Mouse (Mus musculus): ENCODE results near the gene Stt3b. TPM values are rescaled to one million over a fixed set of nuclear protein-coding genes. Genes with fewer than 3 reads are reported as not detected.
"Not testable (repeated sequence)": the region's sequence is repeated elsewhere in the genome, so short reads cannot be mapped to it uniquely, and the experiment has no call there.

The Stt3b gene
- polyA plus RNA-seq, 1 experiment from 2014 or later, result 51.5 TPM

DNA sequence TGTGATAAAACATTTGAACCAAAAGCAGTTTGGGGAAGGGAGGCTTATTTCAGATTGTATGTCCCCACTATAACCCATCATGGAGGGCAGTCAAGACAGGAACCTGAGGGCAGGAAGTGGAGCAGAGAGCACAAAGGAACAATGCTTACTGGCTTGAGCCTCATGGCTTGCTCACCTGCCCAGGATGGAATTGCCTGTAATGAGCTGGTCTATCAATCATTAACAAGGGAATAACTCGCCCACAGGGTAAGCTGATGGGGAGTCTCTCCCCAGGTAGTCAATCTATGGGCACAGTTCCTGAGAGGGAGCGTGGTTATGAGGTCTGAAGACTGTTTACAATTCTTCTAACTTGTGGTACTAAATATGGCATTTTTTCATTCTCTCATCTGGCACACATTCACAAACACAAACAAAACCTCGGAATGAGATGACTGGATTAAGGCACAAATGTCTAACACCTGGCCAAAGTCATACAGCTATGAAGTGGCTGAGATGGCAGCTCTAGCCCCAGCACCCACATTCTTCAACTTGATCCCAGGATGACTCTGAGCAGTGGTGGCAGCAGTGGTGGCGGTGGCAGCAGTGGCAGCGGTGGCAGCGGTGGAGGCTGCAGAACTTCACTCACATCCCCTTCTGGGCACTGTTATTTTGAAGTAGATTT lies 22.3 kb downstream of the Stt3b start:
- no peaks in the 10 kb centered on the region for H3K27me3 ChIP-seq (replicated peaks; ENCODE audit: control insufficient read depth, insufficient read depth, low read length)
- WGBS, result 56% methylated on average over 6 of the region's 6 CpGs
- H3K4me3 ChIP-seq (ENCODE audit: low read depth, low read length), result no peak overlapping the region
- H3K27ac ChIP-seq (ENCODE audit: low read depth, low read length), result no peak overlapping the region
- TF ChIP-seq CTCF (IDR thresholded peaks at IDR 0.05; ENCODE audit: low read depth), result no peak
- H3K4me2 ChIP-seq (replicated peaks; ENCODE audit: low read depth), result no peak overlapping the region; the same call in 1 of the 2 replicates
- no peaks in the 10 kb centered on the region for H3K36me3 ChIP-seq (ENCODE audit: control insufficient read depth, insufficient read depth)
- peak; percentile 91 for ATAC-seq
- no peaks in the 10 kb centered on the region for H3K9me3 ChIP-seq (ENCODE audit: control insufficient read depth)
- no peak overlapping the region for H3K9ac ChIP-seq (ENCODE audit: low read depth, low read length)
- H3K4me1 ChIP-seq (replicated peaks; ENCODE audit: control insufficient read depth, insufficient read depth, low read length), result no peaks in the 10 kb centered on the region

DNA sequence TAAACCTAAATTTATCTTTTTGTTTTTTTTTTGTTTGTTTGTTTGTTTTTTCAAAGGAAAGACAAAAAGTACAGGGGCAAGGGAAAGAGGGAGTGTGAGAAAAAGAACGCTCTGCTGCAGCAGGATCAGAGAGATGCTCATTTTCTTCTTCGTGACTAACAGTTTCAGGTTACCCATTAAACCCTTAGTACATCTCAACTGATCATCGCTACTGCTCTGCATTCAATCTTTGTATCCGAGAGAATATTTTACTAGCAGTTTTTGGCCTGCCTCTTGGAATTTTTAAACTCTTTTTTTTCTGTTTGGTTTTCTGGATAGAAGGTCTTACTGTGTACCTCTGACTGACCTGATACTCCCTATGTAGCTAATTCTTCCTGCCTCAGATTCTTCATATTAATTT lies 25.8 kb downstream of the Stt3b start:
- Histone ChIP-seq H3K9me3 (ENCODE audit: control insufficient read depth) (no peaks in the 10 kb centered on the region), H3K36me3 (ENCODE audit: control insufficient read depth, insufficient read depth) (peaks cover 2% of the 10 kb centered on the region; the same call in 1 of the 2 replicates), H3K4me1 (replicated peaks; ENCODE audit: control insufficient read depth, insufficient read depth, low read length) (no peaks in the 10 kb centered on the region), H3K4me2 (replicated peaks; ENCODE audit: low read depth) (no peak overlapping the region), H3K4me3 (ENCODE audit: low read depth, low read length) (no peak overlapping the region), H3K27me3 (replicated peaks; ENCODE audit: control insufficient read depth, insufficient read depth, low read length) (no peaks in the 10 kb centered on the region), H3K27ac (ENCODE audit: low read depth, low read length) (no peak overlapping the region), H3K9ac (ENCODE audit: low read depth, low read length) (no peak overlapping the region)
- 57% methylated on average over 4 of the region's 4 CpGs for WGBS
- no peak for ATAC-seq
- no peak for TF ChIP-seq CTCF (IDR thresholded peaks at IDR 0.05; ENCODE audit: low read depth)

DNA sequence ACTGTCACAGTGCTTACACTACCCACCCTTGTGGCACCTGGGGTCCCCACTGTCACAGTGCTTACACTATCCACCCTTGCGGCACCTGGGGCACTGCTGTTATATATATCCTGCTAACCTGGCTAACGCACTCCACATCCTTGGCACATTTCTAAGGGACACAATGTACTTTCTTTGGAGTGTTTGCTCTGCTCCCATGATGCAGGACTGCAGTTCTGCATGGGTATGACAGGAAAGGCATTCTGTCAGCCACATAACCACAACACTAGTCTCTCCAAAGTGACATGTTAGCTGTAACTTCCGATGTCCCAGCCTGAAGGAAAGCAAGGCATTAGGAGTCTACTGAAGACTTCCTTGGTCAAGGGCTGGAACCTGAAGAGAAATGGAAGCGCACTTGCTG lies 26.8 kb downstream of the Stt3b start:
- H3K27ac ChIP-seq (ENCODE audit: low read depth, low read length), result no peak overlapping the region
- ATAC-seq, result no peak
- no peak for TF ChIP-seq CTCF (IDR thresholded peaks at IDR 0.05; ENCODE audit: low read depth)
- WGBS, result 88% methylated on average over 4 of the region's 4 CpGs
- no peak overlapping the region for H3K4me2 ChIP-seq (replicated peaks; ENCODE audit: low read depth)
- H3K9me3 ChIP-seq (ENCODE audit: control insufficient read depth), result no peaks in the 10 kb centered on the region
- no peak overlapping the region for H3K9ac ChIP-seq (ENCODE audit: low read depth, low read length)
- H3K4me3 ChIP-seq (ENCODE audit: low read depth, low read length), result no peak overlapping the region
- H3K36me3 ChIP-seq (ENCODE audit: control insufficient read depth, insufficient read depth), result peaks cover 10% of the 10 kb centered on the region; the same call in 1 of the 2 replicates
- H3K27me3 ChIP-seq (replicated peaks; ENCODE audit: control insufficient read depth, insufficient read depth, low read length), result no peaks in the 10 kb centered on the region
- H3K4me1 ChIP-seq (replicated peaks; ENCODE audit: control insufficient read depth, insufficient read depth, low read length), result no peaks in the 10 kb centered on the region

- Histone ChIP-seq H3K27me3 (replicated peaks; ENCODE audit: control insufficient read depth, insufficient read depth, low read length) (no peaks in the 10 kb centered on the region), H3K9ac (ENCODE audit: low read depth, low read length) (no peak overlapping the region), H3K27ac (ENCODE audit: low read depth, low read length) (peak overlapping the region; percentile 2; the same call in 1 of the 2 replicates), H3K9me3 (ENCODE audit: control insufficient read depth) (no peaks in the 10 kb centered on the region), H3K4me2 (replicated peaks; ENCODE audit: low read depth) (no peak overlapping the region), H3K36me3 (ENCODE audit: control insufficient read depth, insufficient read depth) (peaks cover 35% of the 10 kb centered on the region), H3K4me3 (ENCODE audit: low read depth, low read length) (no peak overlapping the region), H3K4me1 (replicated peaks; ENCODE audit: control insufficient read depth, insufficient read depth, low read length) (no peaks in the 10 kb centered on the region)
- no peak for TF ChIP-seq CTCF (IDR thresholded peaks at IDR 0.05; ENCODE audit: low read depth)
- 83% methylated on average over 1 of the region's 1 CpGs for WGBS
- no peak for ATAC-seq
Observed at GRCm38 (mm10) chr9:115278641-115279040, 31.6 kb downstream of the Stt3b start.

DNA sequence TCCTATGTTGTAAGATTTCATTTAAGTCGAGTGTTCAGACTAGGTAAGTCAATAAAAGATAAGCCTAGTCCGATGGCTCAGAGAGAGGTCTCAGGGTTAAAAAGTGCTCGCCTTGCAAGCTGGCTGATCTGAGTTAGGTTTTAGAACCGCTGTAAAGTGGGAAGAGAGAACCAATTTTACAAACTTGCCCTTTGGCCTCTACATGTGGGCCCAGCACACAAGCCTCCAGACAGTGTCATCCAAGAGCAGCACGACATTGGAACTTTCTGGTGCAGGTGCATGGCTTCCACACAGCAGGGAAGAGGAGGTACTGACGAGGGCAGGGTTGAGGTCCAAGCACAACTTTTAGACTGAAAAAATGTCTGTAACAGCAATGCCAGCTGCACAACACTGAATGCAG lies 35.4 kb downstream of the Stt3b start:
- H3K4me2 ChIP-seq (replicated peaks; ENCODE audit: low read depth), result no peak overlapping the region
- WGBS, result 49% methylated on average over 6 of the region's 6 CpGs
- H3K27me3 ChIP-seq (replicated peaks; ENCODE audit: control insufficient read depth, insufficient read depth, low read length), result no peaks in the 10 kb centered on the region
- H3K4me3 ChIP-seq (ENCODE audit: low read depth, low read length), result no peak overlapping the region
- H3K27ac ChIP-seq (ENCODE audit: low read depth, low read length), result no peak overlapping the region
- H3K9ac ChIP-seq (ENCODE audit: low read depth, low read length), result no peak overlapping the region
- ATAC-seq, result no peak
- no peaks in the 10 kb centered on the region for H3K4me1 ChIP-seq (replicated peaks; ENCODE audit: control insufficient read depth, insufficient read depth, low read length)
- H3K36me3 ChIP-seq (ENCODE audit: control insufficient read depth, insufficient read depth), result peaks cover 39% of the 10 kb centered on the region
- no peaks in the 10 kb centered on the region for H3K9me3 ChIP-seq (ENCODE audit: control insufficient read depth)
- no peak for TF ChIP-seq CTCF (IDR thresholded peaks at IDR 0.05; ENCODE audit: low read depth)

DNA sequence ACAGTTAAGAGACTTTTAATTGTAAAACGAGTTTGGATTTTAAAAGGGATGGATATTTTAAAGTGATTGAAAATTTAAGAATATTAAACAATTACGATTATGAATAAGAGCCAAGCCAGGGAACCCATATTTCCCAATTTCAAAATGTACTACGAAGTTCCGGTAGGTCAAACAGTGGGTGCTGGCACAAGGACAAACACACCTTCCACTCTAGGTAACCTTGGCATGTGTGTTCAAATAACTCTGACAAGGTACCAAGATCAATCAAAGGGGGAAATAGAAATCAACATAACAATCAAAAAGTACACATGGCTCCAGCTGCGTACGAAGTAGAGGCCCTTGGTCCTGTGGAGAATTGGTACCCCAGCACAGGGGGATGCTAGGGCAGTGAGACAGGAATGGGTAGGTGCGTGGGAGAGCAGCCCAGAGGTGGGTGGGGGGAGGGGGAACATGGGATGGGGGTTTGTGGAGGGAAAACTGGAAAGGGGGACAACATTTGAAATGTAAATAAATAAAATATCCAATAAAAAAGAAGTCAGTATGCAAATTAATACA lies 37.0 kb downstream of the Stt3b start:
- peaks cover 33% of the 10 kb centered on the region for H3K36me3 ChIP-seq (ENCODE audit: control insufficient read depth, insufficient read depth)

GRCm38 (mm10) chr9:115272451-115272850 lies 37.8 kb downstream of the Stt3b start:
- H3K36me3 ChIP-seq (ENCODE audit: control insufficient read depth, insufficient read depth), result peaks cover 33% of the 10 kb centered on the region
- H3K27me3 ChIP-seq (replicated peaks; ENCODE audit: control insufficient read depth, insufficient read depth, low read length); H3K9me3 ChIP-seq (ENCODE audit: control insufficient read depth); H3K9ac ChIP-seq (ENCODE audit: low read depth, low read length); H3K27ac ChIP-seq (ENCODE audit: low read depth, low read length); H3K4me2 ChIP-seq (replicated peaks; ENCODE audit: low read depth); H3K4me3 ChIP-seq (ENCODE audit: low read depth, low read length); ATAC-seq; H3K4me1 ChIP-seq (replicated peaks; ENCODE audit: control insufficient read depth, insufficient read depth, low read length): not testable (repeated sequence)
- WGBS, result 84% methylated on average over 2 of the region's 5 CpGs

More for the DNA sequence above, 37.0 kb downstream of the Stt3b start:
- no peak for TF ChIP-seq CTCF (IDR thresholded peaks at IDR 0.05; ENCODE audit: low read depth)
- H3K27me3 ChIP-seq (replicated peaks; ENCODE audit: control insufficient read depth, insufficient read depth, low read length), result no peaks in the 10 kb centered on the region
- no peak overlapping the region for H3K4me3 ChIP-seq (ENCODE audit: low read depth, low read length)
- no peaks in the 10 kb centered on the region for H3K4me1 ChIP-seq (replicated peaks; ENCODE audit: control insufficient read depth, insufficient read depth, low read length)
- H3K27ac ChIP-seq (ENCODE audit: low read depth, low read length), result no peak overlapping the region
- H3K4me2 ChIP-seq (replicated peaks; ENCODE audit: low read depth), result no peak overlapping the region
- WGBS, result 78% methylated on average over 7 of the region's 7 CpGs
- no peak overlapping the region for H3K9ac ChIP-seq (ENCODE audit: low read depth, low read length)
- no peaks in the 10 kb centered on the region for H3K9me3 ChIP-seq (ENCODE audit: control insufficient read depth)
- ATAC-seq, result no peak

All from intestine, postnatal 0 days (tissue).